Mouse (Mus musculus): Measurements from ENCODE around the gene Xpot.
A peak's percentile ranks its signal among the peaks of the same experiment; 100 is the strongest.

The Xpot gene

DNA sequence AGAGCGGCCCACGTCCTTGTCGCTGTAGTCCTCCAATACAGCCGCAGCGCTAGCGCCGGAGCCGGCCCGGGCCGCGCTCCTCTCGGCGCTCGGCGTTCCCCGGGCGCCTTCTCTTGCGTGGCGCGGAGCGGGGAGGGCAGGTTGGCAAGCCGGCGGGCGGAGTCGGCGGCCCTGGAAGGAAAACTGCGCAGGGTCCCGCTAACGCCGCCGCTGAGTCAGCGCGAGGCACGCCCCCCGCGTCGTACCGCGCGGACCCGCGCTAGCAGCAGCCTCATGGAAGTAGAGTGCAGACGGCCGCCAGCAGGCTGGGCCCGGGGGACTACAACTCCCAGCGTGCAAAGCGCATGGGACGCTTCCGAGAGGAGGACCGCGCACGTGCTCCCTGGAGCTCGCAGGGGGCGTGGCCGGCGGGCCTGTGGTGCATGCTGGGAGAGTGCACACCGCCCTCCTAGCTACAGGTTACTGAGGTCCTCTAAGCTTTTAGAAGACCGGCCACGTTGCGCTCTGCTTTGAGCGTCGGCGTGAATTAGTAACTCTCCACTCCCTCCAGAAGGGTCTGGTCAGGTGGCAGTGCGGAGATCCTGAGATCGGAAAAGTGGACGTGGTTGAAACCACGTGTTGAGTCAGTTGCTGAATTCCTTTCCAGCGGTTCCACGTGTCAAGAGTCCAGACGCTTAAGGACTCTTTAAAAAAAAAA, at the start of gene Xpot:
Xpot (minus strand) TSS at position 147 of the 697 bp plus-strand sequence.
- peak; percentile 99 for DNase-seq (ENCODE audit: low read depth, low spot score)

- DNase-seq (ENCODE audit: low read depth, low spot score), result no peak
Measured at GRCm38 (mm10) chr10:121669103-121669502, 43.0 kb upstream of the Xpot start.

DNA sequence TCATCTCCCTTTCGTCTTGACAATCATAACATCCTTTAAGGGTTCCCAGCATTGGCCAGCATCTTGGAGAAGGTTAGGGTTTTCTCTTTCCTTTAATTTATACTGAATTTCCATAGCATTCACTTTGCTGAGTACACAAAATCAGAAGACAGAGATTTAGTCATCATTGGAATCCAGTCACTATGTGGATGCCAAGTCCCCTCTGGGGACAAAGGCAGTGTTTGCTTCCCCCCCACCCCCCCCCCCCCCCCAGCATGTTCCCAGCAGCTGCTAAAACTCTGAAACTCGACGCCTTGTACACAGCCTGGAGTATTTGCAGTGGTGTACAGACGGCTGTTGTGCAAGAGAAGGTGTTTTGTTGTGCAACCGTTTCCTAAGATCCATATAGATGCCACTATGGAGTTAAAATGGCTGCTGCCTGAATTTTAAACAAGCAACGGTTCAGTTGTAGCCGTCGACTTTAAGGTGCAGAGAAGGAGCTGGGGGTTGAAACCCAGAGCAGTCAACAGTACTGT, 39.6 kb upstream of the Xpot start:
- no peak for DNase-seq (ENCODE audit: low read depth, low spot score)

- no peak for DNase-seq (ENCODE audit: low read depth, low spot score)
Measured at GRCm38 (mm10) chr10:121663599-121663998, 37.5 kb upstream of the Xpot start.

DNA sequence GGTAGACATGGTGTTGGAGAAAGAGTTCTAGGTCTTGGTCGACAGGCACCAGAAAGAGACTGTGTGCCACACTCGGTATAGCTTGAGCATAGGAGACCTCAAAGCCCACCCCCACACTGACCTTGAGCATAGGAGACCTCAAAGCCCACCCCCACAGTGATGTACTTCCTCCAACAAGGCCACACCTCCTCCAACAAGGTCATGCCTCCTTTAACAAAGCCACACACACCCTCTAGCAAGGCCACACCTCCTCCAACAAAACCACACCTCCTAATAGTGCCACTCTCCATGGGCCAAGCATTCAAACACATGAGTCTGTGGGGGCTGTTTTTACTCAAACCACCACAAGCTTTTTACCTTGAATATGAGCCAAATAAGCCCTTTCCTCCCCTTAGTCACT, 36.6 kb upstream of the Xpot start:
- DNase-seq (ENCODE audit: low read depth, low spot score), result no peak

- DNase-seq (ENCODE audit: low read depth, low spot score), result no peak
Measured at GRCm38 (mm10) chr10:121655907-121656306, 29.8 kb upstream of the Xpot start.

DNA sequence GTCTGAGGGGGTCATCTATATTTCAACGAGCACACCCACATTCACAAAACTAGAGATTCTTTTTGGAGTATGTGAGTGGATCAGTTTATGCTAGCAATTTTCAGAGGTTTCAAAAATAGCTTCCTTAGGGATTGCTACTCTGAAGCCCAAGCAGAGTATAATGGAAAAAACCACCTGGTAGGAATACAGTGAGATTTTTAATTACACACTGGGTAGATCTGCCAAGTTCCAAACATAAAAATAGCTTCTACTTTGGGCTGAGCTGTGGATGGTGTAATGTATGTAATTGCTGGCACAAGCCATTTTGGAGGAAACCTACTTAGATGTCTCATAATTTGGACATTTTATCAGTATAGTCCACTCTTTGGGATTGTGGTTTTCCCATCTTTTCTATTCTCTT, 26.9 kb upstream of the Xpot start:
- DNase-seq (ENCODE audit: low read depth, low spot score), result no peak

DNA sequence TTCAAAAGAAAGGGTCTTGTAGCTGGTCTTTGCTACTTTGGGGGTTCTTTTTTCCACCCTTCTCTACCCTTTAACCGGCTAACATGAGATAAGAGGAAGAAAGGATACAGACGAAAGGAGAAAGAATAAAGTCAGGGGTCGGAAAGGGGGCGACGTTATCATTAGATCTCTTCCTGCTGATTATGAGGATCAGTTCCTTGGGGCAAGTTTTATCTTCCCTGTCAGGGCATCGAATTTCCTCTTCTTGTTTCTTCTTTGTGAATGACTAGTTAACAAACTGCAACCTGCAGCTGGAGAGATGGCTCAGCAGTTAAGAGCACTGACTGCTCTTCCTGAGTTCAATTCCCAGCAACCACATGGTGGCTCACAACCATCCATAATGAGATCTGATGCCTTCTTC, 20.2 kb upstream of the Xpot start:
- no peak for DNase-seq (ENCODE audit: low read depth, low spot score)

GRCm38 (mm10) chr10:121642054-121642947, 16.2 kb upstream of the Xpot start:
- no peak for DNase-seq (ENCODE audit: low read depth, low spot score)

GRCm38 (mm10) chr10:121641272-121642053, 15.3 kb upstream of the Xpot start, which contains the start of gene D930020B18Rik:
Gene D930020B18Rik, plus strand, starts transcription at chr10:121641588.
- no peak for DNase-seq (ENCODE audit: low read depth, low spot score)

GRCm38 (mm10) chr10:121640944-121641271, 14.8 kb upstream of the Xpot start:
- no peak for DNase-seq (ENCODE audit: low read depth, low spot score)

GRCm38 (mm10) chr10:121640150-121640930, 14.2 kb upstream of the Xpot start:
- peak; percentile 42 for DNase-seq (ENCODE audit: low read depth, low spot score)

DNA sequence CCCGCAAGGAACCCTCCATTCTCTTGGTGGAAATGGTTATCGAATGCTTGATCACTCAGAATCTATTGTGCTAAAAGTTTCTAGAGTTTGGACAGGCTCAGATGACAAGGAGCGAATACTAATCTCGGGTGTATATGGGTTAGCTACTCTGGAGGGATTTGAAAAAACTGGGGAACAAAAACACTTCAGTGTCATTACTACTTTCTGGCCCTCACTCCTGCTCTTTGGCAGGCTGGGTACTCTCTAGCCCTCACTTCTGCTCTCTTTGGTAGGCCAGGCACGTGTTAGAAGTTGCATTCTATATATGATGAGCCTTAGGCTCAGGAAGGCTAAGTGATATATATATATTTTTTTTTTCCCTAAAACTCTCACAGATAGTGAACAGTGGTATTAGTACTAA, 13.4 kb upstream of the Xpot start:
- DNase-seq (ENCODE audit: low read depth, low spot score), result no peak

- no peak for DNase-seq (ENCODE audit: low read depth, low spot score)
Measured at GRCm38 (mm10) chr10:121636276-121636675, 10.1 kb upstream of the Xpot start.

GRCm38 (mm10) chr10:121634159-121634558, 8.0 kb upstream of the Xpot start:
- DNase-seq (ENCODE audit: low read depth, low spot score), result peak; percentile 26

- DNase-seq (ENCODE audit: low read depth, low spot score), result peak; percentile 30
Measured at GRCm38 (mm10) chr10:121628561-121629040, 2.5 kb upstream of the Xpot start.

DNA sequence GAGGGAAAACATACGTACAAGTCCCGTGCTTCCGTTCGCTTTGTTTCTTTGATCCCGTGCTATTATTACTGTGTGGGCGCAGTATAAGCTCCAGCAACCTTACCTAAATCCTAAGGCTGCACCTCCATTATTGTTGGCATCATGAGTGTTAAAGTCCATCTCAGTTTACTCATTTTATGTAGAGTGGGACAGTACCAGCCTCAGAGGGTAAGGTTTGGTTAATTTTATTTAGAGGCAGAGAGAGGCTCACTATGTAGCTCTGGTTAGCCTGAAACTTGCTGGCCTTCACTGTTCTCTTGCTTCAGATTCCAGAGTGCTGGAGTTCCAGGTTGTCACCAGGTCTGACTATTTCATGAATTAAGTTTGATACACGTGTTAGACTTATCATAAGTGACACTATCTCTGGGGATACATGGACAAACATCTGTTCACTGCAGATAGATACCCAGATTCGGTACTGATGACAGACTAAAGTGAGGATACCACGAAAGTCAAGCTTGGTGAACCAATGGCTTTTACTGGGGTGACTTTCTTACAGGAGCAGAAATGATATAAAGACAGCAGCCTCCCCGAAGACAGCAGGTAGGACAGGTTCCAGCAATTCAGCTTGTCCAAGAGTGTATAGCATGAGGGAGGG, 1.2 kb upstream of the Xpot start:
- no peak for DNase-seq (ENCODE audit: low read depth, low spot score)

DNA sequence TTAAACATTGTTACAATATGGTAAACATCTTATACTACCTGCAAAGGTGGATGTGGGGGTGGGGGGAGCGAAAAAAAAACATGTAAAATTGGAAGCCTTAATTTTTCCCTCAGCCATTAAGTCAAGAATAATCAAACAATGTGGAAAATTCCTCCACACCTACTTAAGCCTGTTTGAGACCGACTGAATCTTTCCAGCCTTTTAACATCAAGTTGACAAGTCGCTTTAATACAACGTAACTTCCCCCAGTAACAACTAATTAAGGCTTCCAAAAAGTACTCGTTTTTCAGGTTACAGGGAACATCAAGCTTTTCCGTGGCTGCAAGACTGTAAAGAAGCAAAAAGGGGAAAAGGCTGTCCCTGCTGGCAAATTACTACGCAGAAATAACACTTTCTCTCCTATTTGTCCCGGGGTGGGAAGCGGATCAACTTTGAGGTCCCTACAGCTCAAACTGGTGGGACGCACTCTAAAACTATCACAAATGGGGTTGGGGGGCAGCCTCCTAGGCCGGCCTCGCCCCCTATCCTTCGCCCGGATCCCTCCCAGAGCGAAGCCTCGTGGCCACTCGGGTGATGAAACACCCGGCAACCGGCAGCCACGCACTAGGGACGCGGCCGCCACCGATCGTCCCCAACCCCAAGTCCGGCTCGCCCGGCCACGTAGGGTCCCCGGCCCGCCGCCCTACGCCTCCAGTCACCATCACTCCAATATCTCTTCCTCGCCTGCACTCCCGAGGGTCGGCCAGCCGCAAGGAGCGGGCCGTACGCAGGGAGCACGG, 536 bp downstream of the Xpot start:
- no peak for DNase-seq (ENCODE audit: low read depth, low spot score)

DNA sequence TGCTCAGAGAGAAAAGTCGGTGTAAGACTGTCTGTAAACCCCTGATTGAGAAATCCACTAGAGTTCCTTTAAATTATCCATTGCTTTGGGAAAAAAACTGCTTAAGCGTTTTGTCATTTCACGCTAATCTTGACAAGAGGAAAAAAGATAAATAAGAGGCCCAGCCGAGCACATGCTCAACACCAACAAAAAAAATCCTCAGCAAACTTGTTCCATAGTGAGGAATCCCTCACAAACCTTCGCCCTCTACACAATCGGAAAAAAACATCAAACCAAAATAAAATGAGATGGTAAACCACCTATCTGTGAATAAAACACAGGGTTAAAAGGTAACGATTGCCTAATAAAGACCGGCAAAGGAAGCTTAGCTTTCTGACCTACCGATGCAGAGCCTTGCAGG, 1.1 kb downstream of the Xpot start:
- no peak for DNase-seq (ENCODE audit: low read depth, low spot score)

GRCm38 (mm10) chr10:121623670-121624069, 2.5 kb downstream of the Xpot start:
- no peak for DNase-seq (ENCODE audit: low read depth, low spot score)
